ENCODE assay signal across 18 mouse cellular contexts in the genomic region with DNA sequence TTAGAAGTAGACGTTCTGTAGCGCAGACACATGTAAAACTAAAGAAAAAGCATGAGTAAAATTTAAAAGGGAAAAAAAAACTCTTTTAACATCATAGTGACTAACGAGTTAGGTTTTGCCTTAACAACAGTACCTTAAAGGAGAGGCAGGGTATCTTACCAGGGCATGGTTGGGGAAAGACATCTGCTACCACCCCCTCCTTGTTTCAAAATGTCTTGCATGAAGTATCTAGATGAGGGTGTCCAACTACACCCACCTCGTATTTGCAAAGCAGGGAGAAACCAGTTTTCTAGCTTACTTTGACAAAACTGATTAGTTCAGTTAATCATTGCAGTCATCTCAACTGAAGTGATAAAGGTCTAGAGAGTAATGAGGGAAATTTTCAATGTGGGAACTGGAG.
DNase-seq lines count a peak whose midpoint lies in the region; TF ChIP-seq lines count a peak whose summit lies in the region.
"Had no signal": no experiment of that assay in that cellular context is flagged by ENCODE, and none has a peak within 500 bp of the region (broad histone marks: within the 10 kb centered on the region; RNA-seq: fewer than 3 reads in every experiment).

No protein-coding gene starts in this region.

- H3K27ac ChIP-seq in layer of hippocampus, adult 2 months: peak overlapping the region; percentile 1; the same call in 1 of the 2 replicates
- H3K27ac ChIP-seq: embryonic facial prominence, embryonic 10.5 days; embryonic facial prominence, embryonic 12.5 days; forebrain, embryonic 13.5 days had no signal

- no peak for TF ChIP-seq CTCF in layer of hippocampus, adult 2 months (conservative IDR thresholded peaks at IDR 0.05)

- intact Hi-C loops in heart, postnatal 10 days (cut with DNase I): no loop called here

- H3K4me3 ChIP-seq in layer of hippocampus, adult 2 months: no peak overlapping the region
- H3K4me3 ChIP-seq: embryonic facial prominence, embryonic 10.5 days; embryonic facial prominence, embryonic 12.5 days; forebrain, embryonic 13.5 days had no signal

- peak; percentile 25 for DNase-seq in heart, adult 11 months
- no peak for DNase-seq in heart, postnatal 10 days
- DNase-seq in layer of hippocampus, adult 2 months (ENCODE audit: low spot score in 2 of 2): peak in 1 of 2 experiments; percentile 34
- DNase-seq in layer of hippocampus, postnatal 10 days (ENCODE audit: low spot score in 2 of 2): no peak
- peak; percentile 64 for DNase-seq in brain, adult 2 months (ENCODE audit: low read depth, low spot score)
- peak; percentile 41 for DNase-seq in telencephalon, adult 2 months (ENCODE audit: low read depth, low spot score)
- DNase-seq in yolk sac, embryonic 10.5 days (ENCODE audit: low spot score): no peak
- DNase-seq: adrenal gland, adult 2 months; adrenal gland, postnatal 10 days; adrenal gland, postnatal 25 days; cerebellum, adult 11-12 months; cerebellum, adult 2 months; cerebellum, adult 9-10 months; cerebellum, postnatal 10 days; cerebellum, postnatal 25 days had no signal

Comparison
In these comparisons a context has a peak if more than half of its experiments do, and no peak if none do; other contexts are left out.
1. DNase-seq: peak in heart, adult 11 months (single experiment), brain, adult 2 months (single experiment) and telencephalon, adult 2 months (single experiment); none in heart, postnatal 10 days (0 of 2), layer of hippocampus, postnatal 10 days (0 of 2) and yolk sac, embryonic 10.5 days (single experiment).